Mouse (Mus musculus) layer of hippocampus, adult 11-12 months (tissue): ENCODE results near the gene 2010300C02Rik.

ENCODE experiments used
- DNase-seq: peaks from one replicate; pipeline ENCODE4 v3.0.0; 2022; ENCODE audit warnings: low spot score

Gene 2010300C02Rik

DNA sequence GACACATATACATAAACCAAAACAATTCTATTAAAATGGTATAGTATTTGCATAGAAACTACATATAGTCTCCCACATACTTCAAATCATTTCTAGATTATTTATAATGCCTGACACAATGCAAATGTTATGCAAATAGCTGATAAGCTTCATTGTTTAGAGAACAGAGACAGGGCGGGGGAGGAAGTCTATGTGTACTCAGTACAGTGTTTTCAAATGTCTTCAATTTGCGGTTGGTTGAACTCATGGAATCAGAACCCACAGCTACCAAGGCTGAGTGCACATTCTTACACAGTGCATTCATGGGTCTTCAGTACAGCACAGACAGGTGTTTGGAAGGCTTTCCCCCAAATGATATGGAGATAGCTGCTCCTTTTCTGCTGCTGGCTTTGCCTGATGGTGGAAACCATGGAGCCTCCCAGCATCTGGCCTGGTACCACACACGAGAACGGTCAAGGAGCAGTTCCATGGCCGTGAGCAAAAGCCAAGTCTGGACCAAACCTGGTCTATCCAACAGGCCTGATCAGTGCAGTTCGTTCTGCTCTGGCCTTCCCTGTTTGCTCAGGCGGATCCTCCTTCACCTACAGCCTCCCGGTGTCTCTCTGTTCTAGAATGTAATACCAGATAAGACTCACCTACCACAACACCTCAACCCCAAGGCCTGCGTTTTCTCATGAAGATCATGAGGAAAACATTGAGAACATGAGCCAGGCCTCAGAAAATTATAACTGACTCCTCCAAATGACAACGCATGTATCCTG is 8.1 kb downstream of the 2010300C02Rik start:
- DNase-seq: no peak

DNA sequence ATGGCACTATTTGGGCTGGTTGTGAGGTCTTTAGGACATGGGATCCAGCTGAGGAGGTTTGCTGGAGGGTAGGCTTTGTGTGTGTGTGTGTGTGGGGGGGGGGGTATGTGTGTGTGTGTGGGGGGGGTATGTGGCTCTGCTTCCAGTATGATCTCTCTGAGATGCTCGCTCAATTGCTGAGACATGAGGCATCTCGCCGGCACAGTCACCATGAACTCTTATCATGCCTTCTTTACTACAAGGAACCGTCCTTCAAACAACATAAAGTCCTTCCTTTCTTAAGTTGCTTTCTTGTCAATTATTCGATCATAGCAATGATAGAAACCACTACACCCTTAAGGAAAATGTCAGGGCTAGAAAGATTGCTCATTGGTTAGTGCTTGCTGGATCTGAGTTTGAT is 8.8 kb downstream of the 2010300C02Rik start:
- no peak for DNase-seq

GRCm38 (mm10) chr1:37709736-37710135 is 10.1 kb downstream of the 2010300C02Rik start:
- DNase-seq: no peak

GRCm38 (mm10) chr1:37708270-37708955 is 11.5 kb downstream of the 2010300C02Rik start:
- DNase-seq: no peak

DNA sequence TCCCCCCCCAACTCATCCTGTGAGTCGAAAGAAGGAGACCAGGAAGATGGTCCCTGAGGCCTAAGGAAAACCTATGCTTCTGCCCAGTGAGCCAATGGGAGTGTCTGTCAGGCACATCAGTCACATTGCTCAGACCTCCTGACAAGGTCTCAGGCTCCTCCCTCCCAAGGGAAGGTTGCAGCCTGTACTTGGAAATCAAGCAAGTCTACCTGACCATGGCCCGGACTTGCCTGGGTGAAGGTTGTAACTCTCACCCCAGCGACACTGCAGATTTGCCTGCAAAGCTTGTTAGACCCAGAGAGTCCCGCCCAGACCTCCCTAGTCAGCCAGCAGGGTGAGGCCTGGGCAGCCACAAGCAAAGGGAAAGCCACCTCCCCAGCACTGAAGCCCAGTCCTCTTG is 17.6 kb downstream of the 2010300C02Rik start:
- no peak for DNase-seq

- DNase-seq: no peak
Observed at GRCm38 (mm10) chr1:37698852-37699439, 20.9 kb downstream of the 2010300C02Rik start.

DNA sequence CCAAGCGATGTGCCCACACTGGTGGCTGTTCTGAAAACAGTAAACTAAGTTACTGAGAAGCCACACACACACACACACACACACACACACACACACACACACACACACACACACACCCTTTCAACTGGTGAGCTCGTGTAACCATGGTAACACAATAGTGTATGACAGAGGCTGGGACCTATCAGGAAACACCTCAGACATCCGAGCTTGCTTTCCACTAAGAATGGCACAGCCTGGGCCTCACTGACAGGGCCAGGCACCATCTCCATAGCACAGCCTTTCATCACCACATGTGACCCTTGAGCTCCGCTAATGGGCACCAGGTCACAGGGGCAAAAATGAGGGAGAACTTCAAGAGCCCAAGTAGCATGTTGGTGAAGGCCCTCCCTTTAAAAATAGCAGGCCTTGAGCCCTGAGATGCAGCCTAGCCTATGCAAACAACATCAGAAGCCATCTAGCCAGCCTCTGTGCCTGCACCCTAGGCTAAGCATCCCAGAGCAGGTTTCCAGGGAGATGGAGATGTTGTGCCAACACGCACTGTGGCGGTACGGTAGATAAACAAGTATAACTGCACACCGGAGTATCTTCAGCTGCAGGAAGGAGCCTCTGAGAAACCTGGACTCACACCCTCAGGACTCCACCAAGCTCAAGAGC is 21.6 kb downstream of the 2010300C02Rik start:
- no peak for DNase-seq

DNA sequence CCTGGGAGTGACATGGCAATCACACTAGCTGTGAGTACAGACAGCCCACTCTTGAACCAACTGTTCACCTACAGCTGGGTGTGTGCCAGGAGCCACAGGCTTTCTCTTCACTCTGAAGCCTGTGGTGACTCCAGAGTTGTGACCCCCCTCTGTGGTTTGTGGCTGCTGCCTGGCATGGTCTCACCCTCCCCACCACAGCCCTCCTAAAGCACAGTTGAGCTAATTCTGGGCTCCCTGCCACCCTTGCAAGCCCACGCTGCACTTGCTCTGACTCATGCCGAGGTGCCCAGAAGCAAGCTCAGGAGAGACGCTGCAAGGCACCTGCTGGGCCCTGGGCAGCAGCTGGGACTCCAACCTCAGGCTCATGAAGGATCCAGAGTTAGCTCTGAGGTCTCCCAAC is 23.0 kb downstream of the 2010300C02Rik start:
- peak; percentile 77 for DNase-seq

DNA sequence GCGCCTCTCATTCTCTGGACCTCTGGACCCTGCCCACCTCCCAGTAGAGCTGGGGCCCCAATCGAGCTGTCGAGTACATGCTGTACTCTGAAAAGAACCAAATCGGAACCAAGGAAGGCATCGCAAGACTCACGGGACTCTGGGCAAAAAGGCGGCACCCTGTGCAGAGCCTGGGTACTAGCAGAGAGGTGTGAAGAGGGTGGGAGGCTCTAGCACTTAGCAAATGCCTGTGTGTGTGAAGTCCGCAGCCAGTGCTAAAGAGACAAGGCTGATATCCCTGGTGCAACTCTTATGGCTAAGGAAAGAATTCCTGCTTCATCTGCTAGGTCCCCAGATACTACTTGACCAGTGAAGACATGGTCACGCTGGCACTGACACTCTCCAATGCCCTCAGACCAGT is 24.2 kb downstream of the 2010300C02Rik start:
- no peak for DNase-seq

DNA sequence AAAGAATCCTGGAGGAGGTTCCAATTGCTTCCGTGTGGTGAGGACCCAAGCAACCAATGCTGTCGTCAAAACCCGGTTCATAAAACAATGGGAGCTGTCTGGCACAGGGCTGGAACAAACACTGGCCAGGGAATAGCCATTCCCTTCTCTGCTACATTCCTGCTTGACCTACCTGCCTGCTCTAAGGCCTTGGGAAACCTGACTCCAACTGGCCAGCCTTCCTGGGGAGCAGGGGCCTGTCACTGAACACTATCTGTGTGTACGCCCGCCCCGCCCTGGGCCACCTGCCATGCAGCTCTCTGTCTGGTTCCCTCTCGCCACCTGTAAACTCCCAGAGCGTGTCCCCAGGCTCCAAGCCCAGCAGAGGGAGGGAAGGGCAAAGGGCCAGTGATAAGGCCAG is 25.5 kb downstream of the 2010300C02Rik start:
- DNase-seq: no peak

DNA sequence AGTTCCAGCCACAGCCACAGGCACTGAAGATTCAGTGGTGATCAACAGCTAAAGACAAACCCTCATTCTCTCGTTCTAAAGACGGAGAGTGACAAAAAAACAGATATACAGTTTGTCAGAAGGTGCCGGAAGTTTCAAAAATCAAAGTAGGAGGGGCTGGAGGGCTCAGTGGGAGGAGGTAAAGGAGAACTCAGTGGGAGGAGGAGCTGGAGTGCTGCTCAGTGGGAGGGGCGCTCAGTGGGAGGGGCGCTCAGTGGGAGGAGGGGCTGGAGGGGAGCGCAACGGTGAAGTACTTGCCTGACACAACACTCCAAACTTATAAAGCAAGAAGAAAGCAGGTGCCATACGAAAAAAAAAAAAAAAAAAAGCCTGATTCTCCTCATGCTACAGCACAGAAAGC is 28.7 kb downstream of the 2010300C02Rik start:
- no peak for DNase-seq

- DNase-seq: no peak
Observed at GRCm38 (mm10) chr1:37690665-37691064, 29.2 kb downstream of the 2010300C02Rik start.

- DNase-seq: no peak
Observed at GRCm38 (mm10) chr1:37689730-37690129, 30.2 kb downstream of the 2010300C02Rik start.

DNA sequence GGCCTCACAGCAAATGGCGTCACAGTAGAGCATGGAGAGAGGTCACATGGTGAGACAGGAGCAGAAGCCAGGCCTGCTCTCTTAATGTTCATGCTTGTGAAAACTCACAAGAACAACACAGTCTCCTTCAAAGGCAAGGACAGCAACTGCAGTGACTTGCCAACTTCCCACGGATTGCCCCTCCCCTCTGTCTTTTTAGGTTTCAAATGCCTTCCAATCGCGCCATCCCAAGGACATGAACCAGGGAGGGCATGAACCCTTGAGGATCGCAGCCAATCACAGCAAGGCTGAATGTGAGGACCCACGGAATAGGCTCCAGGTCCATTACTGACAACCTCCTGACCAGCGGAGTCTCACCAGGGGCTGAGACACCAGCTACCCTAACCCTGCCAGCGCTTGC is 31.5 kb downstream of the 2010300C02Rik start:
- no peak for DNase-seq

GRCm38 (mm10) chr1:37687515-37687914 is 32.4 kb downstream of the 2010300C02Rik start:
- no peak for DNase-seq

- peak; percentile 85 for DNase-seq
Observed at GRCm38 (mm10) chr1:37686953-37687441, 32.9 kb downstream of the 2010300C02Rik start.

DNA sequence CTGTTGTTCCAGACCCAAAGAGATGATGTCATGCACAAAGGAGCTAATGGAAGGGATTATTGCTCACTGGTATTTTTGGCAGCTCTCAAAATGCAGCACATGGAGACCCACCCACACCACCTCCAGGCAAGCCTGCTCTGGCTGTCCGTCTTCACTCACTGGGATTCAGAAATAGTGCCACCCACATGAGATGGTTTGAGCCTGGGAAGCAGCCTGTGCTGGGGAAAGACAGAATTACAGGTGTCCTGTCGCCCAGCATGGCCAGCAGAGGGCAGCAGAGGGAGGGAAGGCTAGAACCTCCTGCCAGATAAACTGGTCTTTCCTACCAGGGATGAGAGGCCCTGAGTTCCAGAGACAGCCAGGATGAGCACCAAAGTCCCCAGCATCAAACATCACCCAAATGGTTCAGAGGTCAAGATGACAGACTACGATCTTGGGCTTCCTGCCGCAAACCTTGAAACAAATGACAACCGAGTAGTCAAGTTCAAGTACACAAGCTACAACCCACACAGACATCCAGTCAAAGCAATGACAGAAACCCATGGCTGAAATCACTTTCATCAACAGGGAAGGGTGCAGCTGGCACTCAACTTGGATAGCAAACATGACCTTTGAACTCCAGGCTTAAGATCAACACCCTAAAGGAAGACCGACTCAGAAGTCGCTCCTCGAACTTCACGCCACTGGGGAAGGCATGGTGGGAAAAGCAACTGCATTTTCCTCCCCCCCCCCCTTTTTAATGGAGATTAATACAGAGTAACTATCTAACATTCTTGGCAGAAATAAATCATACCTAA is 41.4 kb downstream of the 2010300C02Rik start:
- DNase-seq: peak; percentile 92

DNA sequence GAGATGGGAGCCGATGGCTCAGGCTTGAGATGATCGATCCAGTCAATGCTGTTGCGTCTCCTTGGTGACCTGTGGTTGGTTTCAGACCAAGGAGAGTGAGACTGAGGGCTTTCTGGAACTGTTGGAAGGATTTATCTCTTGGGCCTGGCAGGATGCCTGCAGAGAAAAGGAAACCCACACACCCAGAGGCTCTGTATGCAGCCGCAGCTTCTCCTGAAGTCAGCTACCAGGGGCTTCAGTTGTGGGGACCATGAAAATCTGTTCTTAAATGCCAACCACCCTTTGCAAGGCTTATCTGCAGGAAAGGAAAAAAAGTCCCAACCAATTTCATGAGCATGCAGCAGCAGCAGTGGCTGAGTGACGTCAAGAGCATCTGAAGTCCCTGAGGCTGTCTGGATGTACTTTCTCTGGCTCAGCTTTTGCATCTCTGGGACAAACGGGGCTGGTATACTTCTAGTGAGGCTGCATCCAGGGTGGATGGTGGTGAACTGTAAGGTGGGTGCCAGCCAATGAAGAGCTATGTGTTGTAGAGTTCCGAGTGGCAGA is 42.8 kb downstream of the 2010300C02Rik start:
- DNase-seq: no peak

DNA sequence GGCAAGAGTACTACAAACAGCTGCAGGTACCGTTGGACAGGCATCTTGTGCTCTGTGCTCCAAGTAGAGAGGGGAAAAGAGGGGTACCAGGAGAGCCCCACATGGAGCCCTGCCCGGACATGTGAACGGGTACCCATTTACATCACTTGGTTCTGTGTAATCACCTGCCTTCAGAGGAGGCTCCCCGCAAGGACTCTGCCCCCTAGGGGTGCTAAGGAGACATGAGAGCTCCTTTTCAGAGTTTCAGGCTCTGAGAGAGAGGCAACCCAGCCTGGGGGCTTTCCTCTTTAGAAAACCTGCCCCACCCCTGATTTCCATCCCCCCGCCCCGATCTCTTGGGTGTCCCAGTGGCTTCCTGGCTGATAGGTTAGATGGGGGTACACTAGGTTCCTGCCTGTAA is 44.4 kb downstream of the 2010300C02Rik start:
- DNase-seq: no peak

DNA sequence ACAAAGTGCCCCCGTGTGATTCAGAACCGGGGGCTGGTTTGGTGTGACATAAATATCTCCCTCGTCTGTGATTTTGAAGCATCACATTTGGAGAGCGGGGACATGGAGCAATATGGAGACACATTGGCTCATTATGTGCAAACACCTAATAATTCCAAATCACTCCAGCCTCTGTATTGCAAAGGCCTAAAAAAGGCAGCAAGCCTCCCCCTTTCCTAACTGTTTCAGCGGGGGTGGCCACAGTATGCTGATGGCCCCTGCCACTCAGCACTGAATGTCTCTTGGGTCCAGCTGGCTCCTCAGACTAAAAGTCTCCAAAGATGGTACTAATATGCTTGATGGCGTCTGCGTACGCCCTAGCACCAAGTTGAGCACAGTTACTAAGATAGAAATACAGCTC is 45.6 kb downstream of the 2010300C02Rik start:
- peak; percentile 73 for DNase-seq

DNA sequence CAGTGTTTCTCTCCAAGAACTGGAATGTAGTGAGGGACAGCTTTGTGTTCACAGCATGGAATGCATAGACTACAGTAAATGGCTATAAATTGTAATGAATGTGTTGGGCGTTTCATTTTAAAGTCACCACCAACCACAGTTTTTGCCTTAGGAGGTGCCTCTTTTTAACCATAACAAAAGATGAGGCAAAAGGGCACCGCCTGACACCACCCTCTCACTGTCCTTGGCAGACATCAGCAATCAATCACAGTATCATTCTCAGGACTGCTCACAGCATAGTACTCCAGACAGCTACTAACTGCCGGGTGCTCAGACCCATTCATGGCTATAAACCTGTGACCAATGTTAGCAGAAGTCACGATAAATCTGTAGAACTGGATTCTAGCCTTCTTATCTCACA is 48.6 kb downstream of the 2010300C02Rik start:
- no peak for DNase-seq
